Mouse (Mus musculus): ENCODE measurements at regions not wholly inside any gene's neighbourhood (a gene's known extent, or its start where the extent isn't known, plus 50 kb on each side); places are given as distances from the start of the nearest gene placed in this dataset.

DNA sequence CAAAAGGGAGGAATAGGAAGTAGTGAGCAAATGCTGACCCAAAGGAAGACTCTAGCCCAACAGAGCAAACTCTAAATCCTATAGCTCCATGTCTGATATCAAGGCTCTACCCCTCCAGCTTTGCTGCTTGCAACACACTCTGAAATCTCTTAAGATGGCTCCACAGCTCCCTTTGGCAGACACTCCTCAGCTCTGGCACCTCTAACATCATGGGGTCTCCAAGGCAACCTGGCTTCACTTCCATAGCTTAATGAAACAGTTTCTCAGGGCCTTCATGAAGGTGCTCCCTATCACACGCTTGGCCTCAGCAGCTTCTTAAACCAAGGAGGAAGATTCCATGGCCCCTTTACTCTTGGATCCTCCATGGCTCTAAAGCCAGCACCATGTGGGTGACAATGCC, 73.6 kb downstream of the Hes1 start:
- Histone ChIP-seq H3K9me3 (no peaks in the 10 kb centered on the region), H3K27ac (no peak overlapping the region), H3K27me3 (replicated peaks) (peaks cover 18% of the 10 kb centered on the region; the same call in 1 of the 2 replicates), H3K9ac (no peak overlapping the region), H3K4me2 (no peak overlapping the region), H3K4me1 (no peaks in the 10 kb centered on the region), H3K36me3 (replicated peaks) (no peaks in the 10 kb centered on the region), H3K4me3 (no peak overlapping the region)
- ATAC-seq (replicated peaks) = no peak
- 96% methylated on average over 1 of the region's 1 CpGs for WGBS

DNA sequence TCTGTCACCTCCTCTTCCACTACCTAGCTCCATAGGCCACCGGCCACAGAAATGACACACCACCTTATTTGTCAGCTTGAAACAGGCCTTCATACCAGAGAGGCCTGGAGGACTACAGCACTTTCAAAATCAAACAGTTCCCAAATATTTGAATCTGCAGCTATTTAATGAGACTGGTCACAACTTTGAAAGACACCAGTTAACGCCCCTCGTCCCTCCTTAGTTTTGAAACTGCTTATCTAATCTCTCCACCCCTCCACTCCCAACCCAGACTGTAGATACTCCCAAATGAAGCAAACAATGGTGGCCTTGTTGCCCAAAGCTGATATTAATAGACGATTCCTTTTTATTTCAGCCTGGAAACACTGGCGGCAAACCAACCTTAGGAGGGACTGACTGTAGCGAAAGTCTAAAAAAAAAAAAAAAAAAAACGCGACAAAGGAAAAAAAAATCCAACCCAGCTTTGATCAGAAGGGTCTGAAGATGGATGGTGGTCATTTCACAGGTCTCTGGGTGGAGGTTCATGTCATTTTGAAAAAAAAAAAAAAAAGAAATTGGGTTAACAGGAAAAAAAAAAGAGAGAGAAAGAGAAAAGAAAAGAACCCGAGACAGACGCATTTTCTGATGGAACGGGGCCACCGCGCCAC, 80.8 kb downstream of the Hes1 start:
- Histone ChIP-seq H3K9me3 (no peaks in the 10 kb centered on the region), H3K36me3 (replicated peaks) (no peaks in the 10 kb centered on the region), H3K27ac (peak overlapping the region; percentile 68), H3K4me1 (peaks cover 14% of the 10 kb centered on the region), H3K4me2 (peak overlapping the region; percentile 44), H3K27me3 (replicated peaks) (peaks cover 4% of the 10 kb centered on the region), H3K4me3 (0 out of 2 replicates have a peak overlapping the region, but pooled peaks have one; percentile 12), H3K9ac (peak overlapping the region; percentile 8; the same call in 1 of the 2 replicates)
- peak; percentile 15; the same call in 1 of the 2 replicates for ATAC-seq (replicated peaks)
- 20% methylated on average over 13 of the region's 13 CpGs for WGBS

DNA sequence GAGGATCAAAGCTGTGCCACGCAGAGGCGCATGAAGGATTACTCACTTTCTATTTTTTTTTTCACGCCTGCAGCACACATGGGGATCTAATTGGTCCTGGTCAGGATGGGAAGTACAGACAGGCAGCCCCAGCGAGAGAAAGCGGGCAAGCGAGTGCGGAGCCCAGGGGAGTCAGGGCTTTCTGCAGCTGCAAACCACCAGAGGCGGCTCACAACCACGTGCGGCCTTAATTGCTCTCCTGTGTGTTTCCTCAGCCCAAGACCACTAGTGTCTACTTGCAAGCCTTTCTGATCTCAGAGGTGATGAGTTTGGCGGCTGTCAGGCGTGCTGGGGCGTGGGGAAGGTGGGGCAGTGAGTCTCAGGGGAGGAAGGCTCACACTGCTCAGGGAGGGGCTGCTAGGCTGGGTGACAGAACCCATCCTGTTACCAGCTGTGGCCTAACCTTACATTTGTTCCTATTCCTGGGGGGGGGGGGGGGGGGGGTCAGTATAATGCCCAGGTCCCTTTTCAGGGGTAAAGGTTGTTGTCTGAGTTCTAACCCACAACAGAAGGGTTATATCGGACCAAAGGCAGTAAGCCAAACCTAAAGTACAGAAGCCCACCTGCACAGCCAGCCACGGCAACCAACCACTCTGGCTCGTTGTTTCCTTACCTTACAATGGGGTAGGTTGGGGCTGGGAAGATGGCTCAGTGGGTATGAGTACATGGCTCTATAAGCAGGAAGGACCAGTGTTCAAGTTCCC, 81.5 kb downstream of the Hes1 start:
- Histone ChIP-seq H3K4me2 (peak overlapping the region; percentile 44), H3K27ac (peak overlapping the region; percentile 68), H3K9me3 (no peaks in the 10 kb centered on the region), H3K36me3 (replicated peaks) (no peaks in the 10 kb centered on the region), H3K4me1 (peaks cover 14% of the 10 kb centered on the region), H3K4me3 (0 out of 2 replicates have a peak overlapping the region, but pooled peaks have one; percentile 12), H3K27me3 (replicated peaks) (peaks cover 4% of the 10 kb centered on the region), H3K9ac (peak overlapping the region; percentile 8; the same call in 1 of the 2 replicates)
- peak; percentile 87 for ATAC-seq (replicated peaks)
- WGBS = 14% methylated on average over 16 of the region's 16 CpGs

DNA sequence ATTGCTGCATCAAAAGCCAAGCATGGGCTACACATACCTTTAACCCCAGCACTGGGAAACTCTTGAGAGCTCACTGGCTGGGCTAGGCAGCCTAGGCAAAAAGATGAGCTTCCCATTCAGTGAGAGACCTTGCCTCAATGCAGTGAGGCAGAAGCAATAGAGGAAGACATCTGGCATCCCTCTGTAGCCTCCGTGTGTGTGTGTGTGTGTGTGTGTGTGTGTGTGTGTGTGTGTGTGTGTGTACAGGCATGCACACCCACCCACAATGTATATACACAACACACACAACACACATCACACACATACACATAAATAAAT, 82.0 kb downstream of the Hes1 start:
- peaks cover 14% of the 10 kb centered on the region for H3K4me1 ChIP-seq
- 69% methylated on average over 1 of the region's 1 CpGs for WGBS
- 0 out of 2 replicates have a peak overlapping the region, but pooled peaks have one; percentile 15 for H3K27ac ChIP-seq
- no peak for ATAC-seq (replicated peaks)
- H3K4me3 ChIP-seq = no peak overlapping the region
- H3K4me2 ChIP-seq = no peak overlapping the region
- H3K9me3 ChIP-seq = no peaks in the 10 kb centered on the region
- peaks cover under 1% of the 10 kb centered on the region for H3K27me3 ChIP-seq (replicated peaks)
- H3K9ac ChIP-seq = no peak overlapping the region
- H3K36me3 ChIP-seq (replicated peaks) = no peaks in the 10 kb centered on the region

DNA sequence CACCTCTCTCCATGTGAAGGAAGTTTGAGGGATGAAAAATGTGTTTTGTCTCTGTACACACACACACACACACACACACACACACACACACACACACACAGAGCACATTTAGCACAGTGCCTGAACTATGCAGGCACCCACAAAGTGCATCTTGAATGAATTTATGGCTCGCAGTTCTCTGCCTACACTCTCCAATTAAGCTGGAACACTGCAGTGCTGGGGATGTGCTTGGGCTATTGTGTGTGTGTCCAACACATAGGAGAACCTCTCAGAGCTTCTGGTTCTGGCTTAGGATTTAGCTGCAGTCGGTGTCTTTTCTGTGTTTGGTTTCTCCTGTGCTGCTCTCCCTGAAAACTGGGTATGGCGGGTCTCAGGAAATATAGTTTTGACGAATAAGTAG, 83.1 kb downstream of the Hes1 start:
- H3K27me3 ChIP-seq (replicated peaks) = no peaks in the 10 kb centered on the region; the same call in none of the 2 replicates
- H3K4me3 ChIP-seq = no peak overlapping the region
- no peaks in the 10 kb centered on the region for H3K36me3 ChIP-seq (replicated peaks)
- H3K9ac ChIP-seq = no peak overlapping the region
- 85% methylated on average over 4 of the region's 4 CpGs for WGBS
- peaks cover 14% of the 10 kb centered on the region for H3K4me1 ChIP-seq
- H3K27ac ChIP-seq = no peak overlapping the region
- H3K4me2 ChIP-seq = no peak overlapping the region
- no peak for ATAC-seq (replicated peaks)
- no peaks in the 10 kb centered on the region for H3K9me3 ChIP-seq

DNA sequence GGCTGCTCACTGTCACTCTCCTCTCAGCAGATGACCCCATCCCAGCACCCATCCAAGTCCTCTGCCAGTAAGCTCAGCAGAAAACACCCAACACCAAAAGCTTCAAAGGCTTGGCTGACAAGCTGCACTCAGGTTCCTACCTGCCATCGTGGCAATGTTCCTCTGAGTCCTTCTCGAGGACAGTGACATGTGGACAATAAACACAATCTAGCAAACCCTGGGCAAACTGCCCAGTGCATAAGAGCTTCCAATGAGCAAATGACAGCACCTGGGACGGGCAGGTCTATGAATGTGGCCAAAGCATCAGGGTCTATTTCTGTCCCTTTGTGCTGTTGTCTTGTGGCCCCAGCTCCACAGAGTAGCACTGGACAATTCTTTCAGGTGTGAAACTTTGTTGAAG, 86.9 kb downstream of the Hes1 start:
- H3K27ac ChIP-seq = no peak overlapping the region
- H3K9me3 ChIP-seq = no peaks in the 10 kb centered on the region
- peaks cover 3% of the 10 kb centered on the region for H3K27me3 ChIP-seq (replicated peaks)
- WGBS = 85% methylated on average over 3 of the region's 3 CpGs
- H3K9ac ChIP-seq = no peak overlapping the region
- no peak overlapping the region for H3K4me3 ChIP-seq
- ATAC-seq (replicated peaks) = no peak
- peaks cover 12% of the 10 kb centered on the region for H3K4me1 ChIP-seq
- no peaks in the 10 kb centered on the region for H3K36me3 ChIP-seq (replicated peaks)
- H3K4me2 ChIP-seq = no peak overlapping the region

DNA sequence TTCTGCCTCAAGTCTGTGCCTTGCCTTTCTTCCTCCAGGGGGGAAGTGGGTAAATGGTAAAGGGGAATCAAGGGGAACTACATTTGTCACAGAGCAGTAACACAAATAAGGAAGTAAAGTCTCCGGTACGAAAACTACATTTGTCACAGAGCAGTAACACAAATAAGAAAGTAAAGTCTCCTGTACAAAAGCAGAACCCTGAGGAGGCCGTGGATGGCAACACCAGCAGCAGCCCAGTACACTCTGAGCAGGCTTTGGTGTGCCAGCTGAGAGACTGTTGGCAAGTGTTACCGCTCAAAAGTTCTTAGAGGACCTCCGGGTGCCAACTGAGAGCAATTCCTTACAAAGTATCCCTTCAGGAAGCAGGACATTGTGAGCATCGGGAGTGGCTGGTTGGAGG, 90.9 kb downstream of the Hes1 start:
- H3K27ac ChIP-seq = no peak overlapping the region
- H3K4me1 ChIP-seq = peaks cover 18% of the 10 kb centered on the region
- WGBS = 31% methylated on average over 6 of the region's 6 CpGs

DNA sequence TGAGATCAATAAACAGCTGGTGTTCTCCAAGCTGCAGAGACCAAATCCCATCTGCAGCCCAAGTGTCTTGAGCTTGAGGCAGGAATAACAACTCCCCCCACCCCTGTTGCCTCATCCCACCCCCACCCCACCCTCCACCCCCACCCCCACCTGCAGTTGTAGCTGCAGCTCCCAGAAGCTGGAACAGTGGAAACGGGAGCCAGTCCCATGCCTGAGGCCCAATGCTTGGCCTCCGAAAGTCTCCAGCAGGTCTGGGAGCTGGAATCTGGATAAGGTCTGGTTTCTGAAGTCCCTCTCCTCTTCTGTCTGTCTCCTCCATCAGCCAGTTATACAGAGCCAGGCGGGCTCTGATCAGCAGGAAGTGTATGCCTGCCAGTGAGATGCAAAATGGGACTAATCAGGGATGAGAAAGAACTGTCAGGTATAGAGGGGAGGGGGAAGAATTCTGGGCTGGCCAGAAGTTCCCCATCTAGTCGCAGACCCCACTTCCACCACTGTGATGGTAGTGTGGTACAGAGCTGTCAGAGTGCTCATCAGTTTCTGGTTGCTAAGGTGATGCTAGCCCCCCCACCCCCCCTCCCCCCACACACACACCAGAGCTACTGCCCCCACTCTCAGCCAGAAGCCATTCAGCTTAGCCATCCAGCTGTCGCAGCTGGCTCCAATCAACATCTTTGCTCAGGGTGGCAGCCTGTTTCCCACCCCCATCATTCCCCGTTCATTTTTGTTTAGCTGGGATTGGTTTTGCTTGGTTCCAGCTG, 91.5 kb downstream of the Hes1 start:
- H3K4me2 ChIP-seq = no peak overlapping the region
- ATAC-seq (replicated peaks) = peak; percentile 75
- peaks cover 18% of the 10 kb centered on the region for H3K4me1 ChIP-seq
- H3K4me3 ChIP-seq = no peak overlapping the region
- H3K27ac ChIP-seq = 0 out of 2 replicates have a peak overlapping the region, but pooled peaks have one; percentile 34
- peaks cover 5% of the 10 kb centered on the region for H3K27me3 ChIP-seq (replicated peaks)
- WGBS = 9% methylated on average over 6 of the region's 6 CpGs
- no peak overlapping the region for H3K9ac ChIP-seq
- no peaks in the 10 kb centered on the region for H3K9me3 ChIP-seq
- H3K36me3 ChIP-seq (replicated peaks) = no peaks in the 10 kb centered on the region

More for the DNA sequence above, 90.9 kb downstream of the Hes1 start:
- ATAC-seq (replicated peaks) = 0 out of 2 replicates have a peak, but pooled peaks have one; percentile 5
- peaks cover 3% of the 10 kb centered on the region for H3K27me3 ChIP-seq (replicated peaks)
- no peak overlapping the region for H3K9ac ChIP-seq
- H3K9me3 ChIP-seq = no peaks in the 10 kb centered on the region
- H3K36me3 ChIP-seq (replicated peaks) = no peaks in the 10 kb centered on the region
- H3K4me3 ChIP-seq = no peak overlapping the region
- no peak overlapping the region for H3K4me2 ChIP-seq

DNA sequence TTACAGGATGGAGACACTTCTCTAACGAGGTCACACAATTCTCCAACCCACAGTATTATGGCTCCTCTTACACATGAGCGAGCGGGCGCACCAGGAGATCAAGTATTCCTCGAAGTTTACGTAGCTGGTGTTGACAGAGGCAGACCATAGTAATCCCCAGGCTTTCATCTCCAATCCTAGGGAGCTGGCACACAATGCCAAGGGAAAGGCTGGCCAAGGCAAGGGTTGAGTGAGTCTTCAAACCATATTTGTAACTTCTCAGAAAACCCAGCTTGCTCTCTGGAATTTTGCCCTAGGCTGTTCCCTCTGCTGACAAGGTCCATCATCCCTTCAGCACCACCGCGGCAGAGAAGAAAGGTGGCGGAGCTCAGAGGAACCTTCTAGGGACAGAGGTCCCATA, 94.0 kb downstream of the Hes1 start:
- no peak overlapping the region for H3K4me3 ChIP-seq
- H3K4me2 ChIP-seq = no peak overlapping the region
- no peak overlapping the region for H3K27ac ChIP-seq
- no peak overlapping the region for H3K9ac ChIP-seq
- H3K27me3 ChIP-seq (replicated peaks) = peaks cover 8% of the 10 kb centered on the region
- ATAC-seq (replicated peaks) = no peak
- H3K36me3 ChIP-seq (replicated peaks) = no peaks in the 10 kb centered on the region
- no peaks in the 10 kb centered on the region for H3K9me3 ChIP-seq
- H3K4me1 ChIP-seq = peaks cover 18% of the 10 kb centered on the region
- WGBS = 90% methylated on average over 9 of the region's 9 CpGs

DNA sequence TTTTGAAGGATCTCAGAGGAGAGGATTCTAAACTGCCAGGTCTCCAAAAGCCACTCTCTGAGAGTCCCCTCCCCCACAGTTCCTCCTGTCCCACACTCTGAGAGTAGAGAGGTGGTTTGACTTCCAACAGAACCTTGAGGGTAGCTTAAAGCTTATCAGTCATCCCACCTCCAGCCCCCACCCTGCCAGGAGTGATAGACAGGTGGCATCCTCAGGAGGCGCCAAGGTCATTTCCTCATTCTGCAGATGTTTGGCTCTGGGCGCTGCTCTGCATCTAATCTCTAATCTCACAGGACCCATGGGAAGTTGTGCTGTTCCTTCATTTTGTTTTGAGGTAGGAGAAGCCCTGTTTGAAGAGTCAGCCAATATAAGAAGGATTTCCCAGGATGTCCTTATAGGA, 96.2 kb downstream of the Hes1 start:
- Histone ChIP-seq H3K9ac (no peak overlapping the region), H3K36me3 (replicated peaks) (no peaks in the 10 kb centered on the region), H3K4me3 (no peak overlapping the region), H3K4me2 (no peak overlapping the region), H3K27me3 (replicated peaks) (peaks cover 6% of the 10 kb centered on the region; the same call in 1 of the 2 replicates), H3K4me1 (peaks cover 12% of the 10 kb centered on the region), H3K27ac (no peak overlapping the region), H3K9me3 (no peaks in the 10 kb centered on the region)
- WGBS = 63% methylated on average over 2 of the region's 2 CpGs
- no peak for ATAC-seq (replicated peaks)

DNA sequence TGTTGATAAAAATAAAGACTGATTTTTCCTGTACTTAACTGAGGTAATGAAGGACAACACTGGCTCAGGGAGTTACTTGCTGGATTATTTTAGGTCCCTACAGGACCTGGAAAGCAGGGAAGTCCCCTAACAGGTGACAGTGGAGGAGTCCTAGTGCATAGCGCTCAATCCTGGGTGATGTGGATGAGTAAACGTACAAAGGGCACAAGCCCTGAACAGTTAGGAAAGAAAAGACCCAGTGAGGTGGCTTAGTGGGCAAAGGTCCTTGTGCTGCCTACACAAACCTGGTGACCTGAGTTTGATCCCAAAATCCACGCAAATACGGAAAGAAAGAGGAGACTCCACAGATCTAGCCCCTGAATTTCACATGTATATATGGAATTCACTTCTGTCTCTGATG, 99.1 kb downstream of the Hes1 start:
- no peak for ATAC-seq (replicated peaks)
- 85% methylated on average over 4 of the region's 4 CpGs for WGBS

DNA sequence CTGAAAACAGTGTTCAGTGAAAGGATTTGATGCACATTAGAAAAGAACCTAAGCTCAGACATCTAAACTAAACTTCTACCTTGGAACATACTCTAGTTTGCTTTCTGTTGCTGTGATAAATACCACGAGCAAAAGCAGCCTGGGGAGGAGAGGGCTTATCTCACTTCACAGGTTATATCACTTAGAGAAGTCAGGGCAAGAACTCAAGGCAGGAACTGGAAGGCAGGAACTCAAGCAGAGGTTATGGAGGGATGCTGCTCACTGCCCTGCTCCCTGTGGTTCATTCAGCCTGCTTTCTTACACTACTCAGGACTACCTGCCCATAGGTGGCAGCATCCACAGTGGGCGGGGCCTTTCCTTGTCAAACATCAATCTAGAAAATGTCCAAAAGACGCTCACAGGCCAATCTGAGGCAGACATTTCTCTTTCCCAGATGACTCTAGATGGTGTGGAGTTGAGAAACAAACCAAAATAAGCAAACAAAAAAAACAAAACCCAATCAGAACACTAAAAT, 101.5 kb downstream of the Hes1 start:
- no peaks in the 10 kb centered on the region for H3K9me3 ChIP-seq
- ATAC-seq (replicated peaks) = no peak
- H3K4me3 ChIP-seq = no peak overlapping the region

More for the DNA sequence above, 99.1 kb downstream of the Hes1 start:
- H3K4me1 ChIP-seq = no peaks in the 10 kb centered on the region
- H3K4me2 ChIP-seq = no peak overlapping the region
- H3K27me3 ChIP-seq (replicated peaks) = peaks cover 6% of the 10 kb centered on the region; the same call in 1 of the 2 replicates
- H3K4me3 ChIP-seq = no peak overlapping the region
- no peak overlapping the region for H3K9ac ChIP-seq
- no peaks in the 10 kb centered on the region for H3K9me3 ChIP-seq
- no peak overlapping the region for H3K27ac ChIP-seq
- H3K36me3 ChIP-seq (replicated peaks) = no peaks in the 10 kb centered on the region

More for the DNA sequence above, 101.5 kb downstream of the Hes1 start:
- WGBS = 76% methylated on average over 3 of the region's 3 CpGs
- H3K4me2 ChIP-seq = no peak overlapping the region
- H3K27ac ChIP-seq = no peak overlapping the region
- H3K9ac ChIP-seq = no peak overlapping the region
- peaks cover 3% of the 10 kb centered on the region; the same call in 1 of the 2 replicates for H3K27me3 ChIP-seq (replicated peaks)
- H3K4me1 ChIP-seq = no peaks in the 10 kb centered on the region
- no peaks in the 10 kb centered on the region for H3K36me3 ChIP-seq (replicated peaks)
